Mouse (Mus musculus): ENCODE measurements around the gene Actr3b. TPM values are rescaled to one million over a fixed set of nuclear protein-coding genes. Genes with fewer than 3 reads are reported as not detected.

The Actr3b gene
- 0.53 TPM for polyA plus RNA-seq (2017; shearing (Covaris generic))

GRCm38 (mm10) chr5:25759460-25760409 is at the start of gene Actr3b:
Actr3b (plus strand) TSS chr5:25759997.

Other genes with a start within 250 kb of the Actr3b start
- not detected for gene Cct8l1, start 243.9 kb upstream of the Actr3b start, polyA plus RNA-seq (2017; shearing (Covaris generic))
- 5.2 TPM for gene Xrcc2, start 54.2 kb upstream of the Actr3b start, polyA plus RNA-seq (2017; shearing (Covaris generic))
- not detected for gene Gm21663, start 182.4 kb downstream of the Actr3b start, polyA plus RNA-seq (2017; shearing (Covaris generic))
- not detected for gene Gm21671, start 194.4 kb downstream of the Actr3b start, polyA plus RNA-seq (2017; shearing (Covaris generic))
- gene Gm21680, start 212.7 kb downstream of the Actr3b start, polyA plus RNA-seq (2017; shearing (Covaris generic)) = not detected
- not detected for gene Gm21698, start 228.7 kb downstream of the Actr3b start, polyA plus RNA-seq (2017; shearing (Covaris generic))
- gene Gm1979, start 244.8 kb downstream of the Actr3b start, polyA plus RNA-seq (2017; shearing (Covaris generic)) = not detected

All from naive thymus-derived CD4-positive, alpha-beta T cell, adult 5 months (primary cell).